Mouse (Mus musculus): ENCODE results near the gene BC030867. TPM values are rescaled to one million over a fixed set of nuclear protein-coding genes. Genes with fewer than 3 reads are reported as not detected.
A peak's percentile ranks its signal among the peaks of the same experiment; 100 is the strongest.

Gene BC030867
- total and polyA plus RNA-seq, 3 experiments: 0.35 to 1.2 (median 0.93) TPM

GRCm38 (mm10) chr11:102221243-102221953 lies 27.3 kb upstream of the BC030867 start:
- DNase-seq: no peak

- DNase-seq: peak; percentile 50
Measured at GRCm38 (mm10) chr11:102221954-102222351, 26.7 kb upstream of the BC030867 start.

DNA sequence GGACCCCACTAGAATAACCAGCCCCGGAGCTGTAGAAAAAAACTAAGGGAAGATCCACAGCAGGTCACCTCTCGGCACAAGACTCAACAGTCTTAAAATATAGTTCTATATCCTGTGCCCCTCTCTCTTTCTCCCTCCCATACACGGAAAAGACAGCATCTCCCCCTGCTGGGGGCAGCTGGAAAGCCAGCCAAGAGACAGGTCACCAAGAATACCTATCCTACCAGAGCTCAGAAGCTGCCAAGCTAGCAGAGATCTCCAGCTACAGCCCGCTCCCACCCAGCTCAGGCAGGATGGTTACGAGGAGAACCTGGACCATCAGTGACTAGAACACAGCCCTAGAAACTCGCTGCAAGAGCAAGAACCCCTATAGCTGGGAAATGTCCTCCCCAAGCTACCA lies 25.5 kb upstream of the BC030867 start:
- no peak for DNase-seq

- DNase-seq: peak; percentile 86
Measured at GRCm38 (mm10) chr11:102224686-102225085, 24.0 kb upstream of the BC030867 start.

GRCm38 (mm10) chr11:102225221-102225620 lies 23.5 kb upstream of the BC030867 start:
- peak; percentile 50 for DNase-seq

GRCm38 (mm10) chr11:102226067-102226978 lies 22.4 kb upstream of the BC030867 start:
- DNase-seq: no peak

GRCm38 (mm10) chr11:102227270-102228190 lies 21.2 kb upstream of the BC030867 start:
- DNase-seq: no peak

DNA sequence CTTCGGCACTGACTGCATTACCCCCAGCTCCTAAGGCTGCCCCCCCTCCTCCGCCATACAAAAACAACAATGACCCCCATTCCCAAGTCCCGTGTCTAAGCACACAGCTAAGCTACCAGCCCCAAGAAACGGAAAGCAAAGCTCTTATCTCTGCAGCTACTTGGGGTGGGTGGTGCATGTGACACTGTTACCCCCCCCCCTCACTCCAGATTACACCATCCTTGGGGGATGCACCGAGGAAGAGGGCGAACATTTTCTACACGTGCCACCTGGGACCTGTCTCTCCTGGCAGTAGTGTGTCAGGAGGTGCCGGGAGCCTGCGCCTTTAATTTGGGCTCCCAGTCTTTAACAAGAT lies 20.5 kb upstream of the BC030867 start:
- no peak for DNase-seq

- DNase-seq: no peak
Measured at GRCm38 (mm10) chr11:102228646-102229268, 19.9 kb upstream of the BC030867 start.

GRCm38 (mm10) chr11:102229331-102229953 lies 19.2 kb upstream of the BC030867 start:
- DNase-seq: peak; percentile 47

GRCm38 (mm10) chr11:102230006-102230741 lies 18.5 kb upstream of the BC030867 start, which contains the start of gene Hdac5:
TSS of gene Hdac5 (minus strand) at chr11:102230166.
- DNase-seq: peak; percentile 99

GRCm38 (mm10) chr11:102236022-102236421 lies 12.7 kb upstream of the BC030867 start:
- DNase-seq: no peak

GRCm38 (mm10) chr11:102240636-102241035 lies 8.0 kb upstream of the BC030867 start:
- no peak for DNase-seq

DNA sequence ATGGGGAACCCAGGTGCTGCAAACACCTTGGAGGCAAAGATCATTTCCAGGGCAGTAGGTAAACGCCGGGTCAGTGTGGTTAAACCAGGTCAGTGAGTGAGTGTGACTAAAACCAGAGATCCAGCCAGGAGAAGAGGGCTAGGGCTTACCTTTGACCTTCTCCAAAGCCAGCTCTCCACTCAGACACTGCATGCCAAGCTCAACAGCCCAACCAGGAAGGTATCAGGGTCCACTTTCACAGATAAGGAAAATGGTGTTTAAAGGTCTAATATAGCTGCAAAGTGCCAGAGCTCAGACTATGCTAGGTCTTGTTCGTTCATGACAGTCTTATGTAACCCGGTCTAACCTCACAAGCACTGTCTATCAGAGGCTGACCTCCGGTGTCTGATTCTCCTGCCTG lies 7.4 kb upstream of the BC030867 start:
- no peak for DNase-seq

GRCm38 (mm10) chr11:102241874-102242273 lies 6.8 kb upstream of the BC030867 start:
- no peak for DNase-seq

DNA sequence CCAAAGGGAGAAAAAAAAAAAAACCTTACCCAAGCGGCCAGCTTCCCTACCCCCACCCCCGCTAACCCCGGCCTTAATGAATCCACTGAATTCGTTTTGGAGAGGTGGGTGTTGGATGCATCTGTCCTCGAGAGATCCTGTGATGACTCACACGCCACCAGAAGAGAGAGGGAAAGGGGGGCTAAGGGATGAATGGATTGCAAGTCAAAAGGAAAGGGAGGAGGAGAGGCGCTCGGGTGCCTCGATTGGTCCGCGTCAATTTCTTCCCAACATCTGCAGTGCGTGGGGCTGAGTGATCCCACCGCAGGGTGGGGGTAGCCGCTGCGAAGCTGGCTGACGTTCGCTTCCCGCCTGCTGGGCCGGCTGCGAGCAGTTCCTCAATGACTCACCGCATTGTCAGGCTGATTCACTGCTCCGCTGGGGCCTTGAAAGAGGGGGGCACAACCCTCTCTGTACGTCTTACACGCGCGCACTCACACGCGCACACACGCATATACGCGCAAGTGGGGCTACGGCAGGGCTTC lies 3.7 kb upstream of the BC030867 start:
- DNase-seq: peak; percentile 93

DNA sequence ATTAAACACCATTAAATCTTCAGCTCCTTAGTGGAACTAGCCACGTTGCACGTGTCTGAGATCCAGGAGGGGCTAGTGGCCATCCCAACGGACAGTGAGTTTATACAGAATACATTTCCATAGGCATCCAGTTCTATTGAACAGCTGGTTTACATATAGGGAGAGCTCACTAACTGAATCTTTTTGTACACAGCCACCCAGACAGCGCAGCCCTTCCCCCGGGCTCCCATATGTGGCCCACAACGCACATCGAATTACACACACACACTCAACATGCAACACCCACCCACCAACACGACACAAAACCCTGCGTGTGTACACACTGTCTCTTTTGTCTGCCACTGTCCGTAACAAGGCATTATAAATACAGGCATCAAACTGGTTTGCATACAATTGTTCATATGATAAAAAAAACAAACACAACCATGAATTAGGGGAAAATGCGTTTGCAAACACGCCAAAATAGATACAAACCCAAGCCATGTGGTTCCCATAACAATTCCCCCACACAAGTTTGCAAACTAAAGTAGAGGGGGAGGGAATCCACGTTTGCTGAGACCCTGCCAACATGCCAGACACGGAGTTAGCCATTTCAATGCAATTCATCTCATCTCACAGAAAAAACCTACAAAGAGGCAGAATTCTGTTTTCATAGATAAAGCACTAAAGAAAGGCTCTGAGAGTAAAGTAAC lies 3.0 kb upstream of the BC030867 start:
- no peak for DNase-seq

- no peak for DNase-seq
Measured at GRCm38 (mm10) chr11:102246273-102246635, 2.4 kb upstream of the BC030867 start.

DNA sequence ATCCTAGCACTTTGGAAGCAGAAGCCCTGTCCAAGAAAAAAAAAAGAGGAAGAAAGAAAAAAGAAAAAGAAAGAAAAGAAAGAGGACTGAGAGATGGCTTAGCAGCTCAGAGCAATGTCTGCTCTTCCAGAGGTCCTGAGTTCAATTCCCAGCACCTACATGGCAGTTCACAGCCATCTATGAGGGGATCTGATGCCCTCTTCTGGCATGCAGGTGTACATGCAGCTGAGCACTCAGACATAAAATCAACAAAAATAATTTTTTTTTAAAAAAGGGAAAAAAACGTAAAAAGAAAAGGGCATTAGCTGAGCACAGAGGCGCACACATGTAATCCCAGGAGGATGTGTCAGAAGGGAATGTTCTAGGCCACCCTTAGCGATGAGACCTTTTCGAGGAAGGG lies 1.8 kb upstream of the BC030867 start:
- no peak for DNase-seq
